Mouse (Mus musculus) CH12.LX (cell line): ENCODE measurements around the gene Tmem88b.

Experiments used
- CTCF ChIP-seq, 2 experiments: IDR thresholded peaks in 1 of 2; conservative IDR thresholded peaks in 1 of 2; 2 replicates each; pipeline ENCODE4 v1.5.1; 2011 to 2012; ENCODE audit warnings: low read depth in 2 of 2, low read length in 2 of 2, improper control_type of control experiment in 1 of 2, inconsistent platforms in 1 of 2, mild to moderate bottlenecking in 1 of 2, moderate library complexity in 1 of 2
- EP300 ChIP-seq: IDR thresholded peaks from 2 replicates; pipeline ENCODE4 v1.6.1; 2011; ENCODE audit warnings: low read length, improper control_type of control experiment
- JUND ChIP-seq: conservative IDR thresholded peaks from 2 replicates; pipeline ENCODE4 v1.6.1; 2011; ENCODE audit warnings: low read depth, low read length, improper control_type of control experiment
- MAFK ChIP-seq: IDR thresholded peaks from 2 replicates; pipeline ENCODE4 v1.6.1; 2011; ENCODE audit warnings: low read length, improper control_type of control experiment; ENCODE audit not compliant: insufficient replicate concordance
- MAX ChIP-seq: IDR thresholded peaks from 2 replicates; pipeline ENCODE4 v1.6.1; 2011; ENCODE audit warnings: low read length, improper control_type of control experiment
- MAZ ChIP-seq: IDR thresholded peaks from 2 replicates; pipeline ENCODE4 v1.6.1; 2012; ENCODE audit warnings: low read depth, mild to moderate bottlenecking, inconsistent platforms, low read length, improper control_type of control experiment, moderate library complexity
- MEF2A ChIP-seq: IDR thresholded peaks from 2 replicates; pipeline ENCODE4 v1.6.1; 2014; ENCODE audit warnings: low read depth, mild to moderate bottlenecking, inconsistent platforms, low read length, improper control_type of control experiment, borderline replicate concordance
- NRF1 ChIP-seq: IDR thresholded peaks from 2 replicates; pipeline ENCODE4 v1.6.1; 2014; ENCODE audit warnings: low read depth, mild to moderate bottlenecking, inconsistent platforms, low read length, improper control_type of control experiment, moderate library complexity
- POLR2A ChIP-seq: IDR thresholded peaks from 2 replicates; pipeline ENCODE4 v1.6.1; 2011; ENCODE audit warnings: low read depth, mild to moderate bottlenecking, improper control_type of control experiment, low read length
- POLR2AphosphoS2 ChIP-seq: IDR thresholded peaks from 2 replicates; pipeline ENCODE4 v1.6.1; 2011; ENCODE audit warnings: low read depth, low read length, improper control_type of control experiment
- TCF12 ChIP-seq: IDR thresholded peaks from 2 replicates; pipeline ENCODE4 v1.6.1; 2014; ENCODE audit warnings: low read depth, mild to moderate bottlenecking, inconsistent platforms, low read length, improper control_type of control experiment
- USF1 ChIP-seq: IDR thresholded peaks from 2 replicates; pipeline ENCODE4 v1.6.1; 2014; ENCODE audit warnings: low read depth, mild to moderate bottlenecking, inconsistent platforms, low read length, improper control_type of control experiment
- ZC3H11A ChIP-seq: IDR thresholded peaks from 2 replicates; pipeline ENCODE4 v1.6.1; 2012; ENCODE audit warnings: low read depth, mild to moderate bottlenecking, inconsistent platforms, low read length, improper control_type of control experiment
- ZNF384 ChIP-seq: IDR thresholded peaks from 2 replicates; pipeline ENCODE4 v1.6.1; 2012; ENCODE audit warnings: low read depth, low read length, improper control_type of control experiment, inconsistent platforms

GRCm38 (mm10) chr4:155746575-155747490 is 38.8 kb downstream of the Tmem88b start:
- no peak for TF ChIP-seq POLR2A
- no peak for TF ChIP-seq POLR2AphosphoS2
- no peak for TF ChIP-seq ZC3H11A
- no peak for TF ChIP-seq CTCF (conservative IDR thresholded peaks at IDR 0.05 in 1 of 2, IDR thresholded peaks at IDR 0.05 in 1 of 2; ENCODE audit: low read depth in 2 of 2, low read length in 2 of 2)
- TF ChIP-seq MAFK = no peak
- no peak for TF ChIP-seq EP300
- no peak for TF ChIP-seq TCF12
- TF ChIP-seq USF1 = no peak
- no peak for TF ChIP-seq NRF1
- TF ChIP-seq MEF2A = no peak
- no peak for TF ChIP-seq MAX
- no peak for TF ChIP-seq ZNF384
- TF ChIP-seq MAZ = no peak
- TF ChIP-seq JUND = no peak
